Mouse (Mus musculus): ENCODE data around the gene Tsc22d4.

GRCm38 (mm10) chr5:137745214-137746171 is at the start of gene Tsc22d4:
- TF ChIP-seq CTCF (IDR thresholded peaks at IDR 0.05; ENCODE audit: low read depth) = no peak
- peak; percentile 49; the same call in 1 of the 2 replicates for TF ChIP-seq EP300 (IDR thresholded peaks at IDR 0.05; ENCODE audit: low read depth)
